Mouse (Mus musculus) megakaryocyte, embryonic 14.5 days (primary cell): ENCODE data around the gene Klhl40.

Experiments
- FLI1 ChIP-seq: IDR thresholded peaks from 2 replicates; pipeline ENCODE4 v1.6.1; 2012; ENCODE audit warnings: low read length, inconsistent platforms, mixed read lengths
- GATA1 ChIP-seq: IDR thresholded peaks from 3 replicates; pipeline ENCODE4 v1.6.1; 2012; ENCODE audit warnings: mixed read lengths, low read length, inconsistent platforms, borderline replicate concordance

DNA sequence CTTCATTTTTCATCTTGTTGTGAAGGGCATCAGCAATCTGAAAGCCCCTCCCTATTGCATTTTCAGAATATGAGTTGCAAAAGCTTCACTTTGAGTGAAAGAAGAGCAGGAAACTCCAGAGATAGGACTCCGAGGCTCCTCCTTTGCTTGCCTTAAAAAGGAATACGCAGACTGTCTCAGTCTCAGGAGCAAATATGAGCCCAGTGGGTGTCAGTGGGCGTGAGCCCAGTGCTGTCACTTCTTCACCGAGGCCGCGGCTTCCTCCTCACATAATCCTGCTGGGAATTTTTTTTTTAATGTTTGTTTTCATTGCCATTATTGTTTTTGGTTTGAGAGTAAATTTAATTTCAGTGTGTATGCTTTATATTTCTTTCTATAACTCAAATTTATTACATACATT lies 36.9 kb upstream of the Klhl40 start:
- TF ChIP-seq FLI1 (no peak), GATA1 (no peak)
